Mouse (Mus musculus) frontal cortex, postnatal 36 days (tissue): ENCODE measurements at regions not wholly inside any gene's neighbourhood (a gene's known extent, or its start where the extent isn't known, plus 50 kb on each side); places are given as distances from the start of the nearest gene placed in this dataset.
"Not testable (repeated sequence)": the region's sequence is repeated elsewhere in the genome, so short reads cannot be mapped to it uniquely, and the experiment has no call there.

Source experiments
- DNase-seq, 2 experiments: peaks; one replicate each; pipeline ENCODE4 v3.0.0; 2022; ENCODE audit warnings: low spot score in 2 of 2

DNA sequence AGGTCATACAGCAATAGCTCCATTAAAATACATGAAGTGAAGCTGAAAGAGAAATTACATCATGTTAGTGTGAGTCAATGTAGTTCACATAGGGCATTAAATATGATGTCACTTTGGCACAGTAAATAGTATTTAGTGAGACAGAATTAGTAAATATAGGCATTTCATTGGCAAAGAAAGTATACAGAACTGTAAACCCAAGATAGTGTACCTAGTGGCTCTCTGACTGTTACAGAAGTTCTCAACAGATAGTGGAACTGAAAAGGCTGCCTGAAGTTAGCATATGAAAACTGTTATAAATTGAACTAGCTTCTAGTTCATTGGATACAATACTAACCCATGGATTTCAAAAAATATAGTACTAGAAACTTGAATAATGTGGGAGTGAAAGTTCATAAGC is 1642.1 kb upstream of the Cdh6 start:
- DNase-seq = no peak

GRCm38 (mm10) chr15:14806849-14807248 is 1633.4 kb upstream of the Cdh6 start:
- DNase-seq = no peak

DNA sequence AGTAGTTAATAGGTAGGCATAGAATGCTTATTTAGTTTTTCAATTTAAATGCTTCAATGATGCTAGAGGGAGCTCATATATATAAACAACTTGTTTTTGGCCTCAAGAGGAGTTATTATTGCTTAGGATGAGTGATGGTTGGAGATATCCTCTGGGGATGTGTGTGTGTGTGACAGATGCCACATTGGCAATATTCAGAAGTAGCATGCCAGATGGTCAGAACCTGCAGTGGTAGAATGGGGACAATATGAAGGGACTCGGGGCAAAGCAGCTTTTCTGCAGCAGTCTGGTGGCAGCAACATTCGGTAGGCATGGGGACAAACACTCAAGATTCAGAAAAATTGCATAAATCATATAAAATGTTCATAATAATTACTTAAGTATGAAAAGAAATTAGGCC is 1621.7 kb upstream of the Cdh6 start:
- DNase-seq = no peak

- DNase-seq = no peak
These were observed 1607.3 kb upstream of the Cdh6 start for GRCm38 (mm10) chr15:14780727-14781126.

- DNase-seq = no peak
These were observed 1568.3 kb upstream of the Cdh6 start for GRCm38 (mm10) chr15:14741733-14742132.

- DNase-seq = not testable (repeated sequence)
These were observed 1524.5 kb upstream of the Cdh6 start for GRCm38 (mm10) chr15:14697925-14698324.

DNA sequence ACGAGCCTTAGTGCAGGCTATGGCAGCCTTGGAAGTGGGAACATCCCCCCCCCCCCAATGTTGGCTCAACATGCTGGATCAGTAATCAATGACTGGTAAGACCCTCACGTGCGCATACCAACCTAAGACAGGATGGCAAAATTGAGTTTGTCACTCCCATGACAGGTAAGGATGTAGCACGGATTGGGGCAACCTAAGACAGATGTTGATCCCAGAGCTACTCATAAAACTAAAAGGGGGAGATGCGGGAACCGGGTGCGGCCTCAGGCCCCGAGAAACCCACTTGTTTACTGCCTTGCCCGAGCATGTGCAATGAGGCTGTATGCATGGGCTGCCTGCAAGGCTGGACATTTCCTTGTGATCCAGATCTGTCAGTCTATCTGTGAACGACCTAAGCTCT is 1523.0 kb upstream of the Cdh6 start:
- DNase-seq = no peak

- no peak for DNase-seq
These were observed 1515.7 kb upstream of the Cdh6 start for GRCm38 (mm10) chr15:14689141-14689540.

- DNase-seq = no peak
These were observed 1468.8 kb upstream of the Cdh6 start for GRCm38 (mm10) chr15:14642291-14642690.

DNA sequence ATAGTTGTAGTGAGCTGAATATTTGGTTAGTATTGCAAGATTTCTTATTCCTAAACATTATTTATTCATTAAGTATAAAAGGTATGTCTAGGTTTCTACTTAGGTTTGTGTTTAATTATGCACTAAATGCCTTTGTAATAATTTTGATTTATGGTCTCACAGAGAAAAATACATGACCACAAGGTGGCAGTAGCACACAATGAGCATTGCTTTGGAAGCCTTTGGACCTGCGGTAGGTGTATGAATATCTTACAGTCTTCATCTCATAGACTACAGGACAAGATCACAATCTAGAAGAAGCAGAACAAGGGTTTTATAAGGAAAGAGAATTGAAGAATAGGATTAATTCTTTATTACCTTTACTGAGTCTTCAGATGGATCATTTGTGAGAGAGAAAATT is 1455.0 kb upstream of the Cdh6 start:
- peak; percentile 17 to 39 for DNase-seq

DNA sequence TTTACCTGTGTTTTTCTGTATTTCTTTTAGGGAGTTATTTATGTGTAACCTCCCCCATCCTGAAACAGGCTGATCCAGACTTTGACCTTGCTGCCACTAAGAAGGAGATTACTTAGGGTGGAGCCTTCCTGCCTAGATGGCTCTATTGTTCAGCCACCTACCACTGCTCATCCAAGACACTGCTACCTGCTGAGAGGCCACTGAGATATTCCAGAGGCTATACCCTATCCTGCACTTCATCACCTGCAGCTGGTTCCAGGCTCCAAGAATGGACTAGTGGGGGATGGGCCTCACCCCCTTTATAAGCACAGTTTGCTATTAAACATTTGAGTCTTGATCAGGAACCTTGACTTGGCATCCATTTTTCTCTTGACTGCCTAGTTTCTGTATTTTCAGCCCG is 1433.2 kb upstream of the Cdh6 start:
- no peak for DNase-seq
